Mouse (Mus musculus) kidney, postnatal 25 days (tissue): ENCODE measurements around the gene Gm853.

Experiments
- DNase-seq, 2 experiments: peaks; one replicate each; pipeline ENCODE4 v3.0.0; 2021; ENCODE audit warnings: mixed read lengths in 2 of 2

The Gm853 gene

GRCm38 (mm10) chr4:130173060-130173822 lies 49.0 kb downstream of the Gm853 start:
- peak; percentile 42 to 60 for DNase-seq

GRCm38 (mm10) chr4:130171951-130172765 lies 50.0 kb downstream of the Gm853 start:
- DNase-seq, result peak; percentile 94 to 97

- peak in 1 of 2 experiments; percentile 11 for DNase-seq
Measured at GRCm38 (mm10) chr4:130170362-130170761, 51.8 kb downstream of the Gm853 start.

- DNase-seq, result peak; percentile 72 to 90
Measured at GRCm38 (mm10) chr4:130169411-130169971, 52.7 kb downstream of the Gm853 start.

- DNase-seq, result peak; percentile 97 to 98
Measured at GRCm38 (mm10) chr4:130168280-130169183, 53.7 kb downstream of the Gm853 start.

- peak in 1 of 2 experiments; percentile 48 for DNase-seq
Measured at GRCm38 (mm10) chr4:130167814-130168213, 54.4 kb downstream of the Gm853 start.

- peak in 1 of 2 experiments; percentile 53 for DNase-seq
Measured at GRCm38 (mm10) chr4:130167321-130167720, 54.9 kb downstream of the Gm853 start.

- DNase-seq, result peak; percentile 31 to 54
Measured at GRCm38 (mm10) chr4:130166592-130166991, 55.6 kb downstream of the Gm853 start.

- no peak for DNase-seq
Measured at GRCm38 (mm10) chr4:130166061-130166460, 56.1 kb downstream of the Gm853 start.

- peak in 1 of 2 experiments; percentile 31 for DNase-seq
Measured at GRCm38 (mm10) chr4:130164121-130164520, 58.1 kb downstream of the Gm853 start.

GRCm38 (mm10) chr4:130163391-130163861 lies 58.8 kb downstream of the Gm853 start:
- peak; percentile 57 to 88 for DNase-seq

GRCm38 (mm10) chr4:130161349-130161748 lies 60.9 kb downstream of the Gm853 start:
- peak in 1 of 2 experiments; percentile 23 for DNase-seq
